Mouse (Mus musculus) cortical plate, adult 2 months (tissue): ENCODE results near the gene Mrpl37. TPM values are rescaled to one million over a fixed set of nuclear protein-coding genes. Genes with fewer than 3 reads are reported as not detected.

Experiments used
- H3K27ac ChIP-seq: fragments of 200-500 bp; 2 replicates; pipeline ENCODE4 v1.5.1; 2012; ENCODE audit warnings: low read length, control low read depth, inconsistent platforms; ENCODE audit not compliant: insufficient read depth
- H3K4me1 ChIP-seq: fragments of 200-500 bp; 2 replicates; pipeline ENCODE4 v1.6.1; 2011; ENCODE audit warnings: low read length; ENCODE audit not compliant: control insufficient read depth, insufficient read depth
- H3K4me3 ChIP-seq: fragments of 200-500 bp; 2 replicates; pipeline ENCODE4 v1.5.1; 2011; ENCODE audit warnings: mild to moderate bottlenecking, low read length, control low read depth; ENCODE audit not compliant: insufficient read depth
- CTCF ChIP-seq: fragments of 200-500 bp; IDR thresholded peaks from 2 replicates; pipeline ENCODE4 v1.5.1; 2011; ENCODE audit warnings: mild to moderate bottlenecking, control low read depth, low read length; ENCODE audit not compliant: insufficient read depth; ENCODE audit errors: extremely low read depth
- POLR2A ChIP-seq: fragments of 200-500 bp; IDR thresholded peaks from 2 replicates; pipeline ENCODE4 v1.6.1; 2011; ENCODE audit warnings: mild to moderate bottlenecking, low read length, control low read depth; ENCODE audit not compliant: insufficient read depth; ENCODE audit errors: extremely low read depth
- polyA plus RNA-seq: library from polyadenylated mRNA; depleted of rRNA; stranded (reverse); fragments of >200 nt; gene quantifications from 2 replicates; pipeline ENCODE4 v1.2.3, GENCODE M21; 2012; rRNA removed

Mrpl37 gene
- polyA plus RNA-seq, 1 experiment: 86.2 TPM

DNA sequence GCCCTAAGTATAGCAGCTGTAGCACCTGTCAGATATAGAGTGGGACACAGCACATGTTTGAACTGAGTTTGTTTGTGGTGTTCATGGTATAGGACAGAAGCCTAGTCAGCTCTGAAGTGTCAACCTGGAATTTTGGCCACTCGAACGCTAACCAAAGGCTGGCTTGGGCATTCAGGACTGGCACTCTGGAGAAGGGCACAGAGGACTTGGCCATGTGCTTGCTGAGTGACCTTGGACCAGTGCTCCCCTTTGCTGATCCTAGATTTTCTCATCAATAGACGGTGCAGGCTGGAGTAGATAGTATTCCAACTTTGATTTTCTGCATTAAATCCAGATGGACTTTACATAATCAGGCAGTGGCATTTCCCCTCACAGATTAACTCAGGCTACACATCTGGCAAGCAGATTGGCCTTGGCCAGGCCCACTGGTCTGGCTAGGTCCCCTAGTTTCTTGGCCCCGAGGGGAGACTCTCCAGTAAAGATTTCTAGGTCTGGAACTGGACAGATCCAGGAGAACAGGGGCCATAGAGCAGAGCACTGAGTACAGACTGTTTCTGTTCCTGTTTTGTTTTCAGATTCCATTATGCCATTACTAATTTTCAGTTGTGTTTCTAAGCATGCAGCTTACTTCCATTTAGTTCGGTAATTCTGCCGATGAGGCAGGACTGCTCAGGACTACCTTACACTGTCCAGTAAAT, 53.4 kb downstream of the Mrpl37 start:
- TF ChIP-seq CTCF (no peak), POLR2A (no peak)
- H3K27ac ChIP-seq: no peak overlapping the region
- H3K4me1 ChIP-seq: peaks cover 6% of the 10 kb centered on the region; the same call in 1 of the 2 replicates
- no peak overlapping the region for H3K4me3 ChIP-seq

GRCm38 (mm10) chr4:107012574-107012973, 54.1 kb downstream of the Mrpl37 start:
- TF ChIP-seq POLR2A: no peak
- TF ChIP-seq CTCF: no peak
- Histone ChIP-seq H3K27ac (no peak overlapping the region), H3K4me1 (peaks cover 6% of the 10 kb centered on the region; the same call in 1 of the 2 replicates), H3K4me3 (no peak overlapping the region)

- peaks cover 6% of the 10 kb centered on the region; the same call in 1 of the 2 replicates for H3K4me1 ChIP-seq
- H3K27ac ChIP-seq: no peak overlapping the region
- no peak overlapping the region for H3K4me3 ChIP-seq
- TF ChIP-seq CTCF (no peak), POLR2A (no peak)
Measured at GRCm38 (mm10) chr4:107012005-107012478, 54.6 kb downstream of the Mrpl37 start.

DNA sequence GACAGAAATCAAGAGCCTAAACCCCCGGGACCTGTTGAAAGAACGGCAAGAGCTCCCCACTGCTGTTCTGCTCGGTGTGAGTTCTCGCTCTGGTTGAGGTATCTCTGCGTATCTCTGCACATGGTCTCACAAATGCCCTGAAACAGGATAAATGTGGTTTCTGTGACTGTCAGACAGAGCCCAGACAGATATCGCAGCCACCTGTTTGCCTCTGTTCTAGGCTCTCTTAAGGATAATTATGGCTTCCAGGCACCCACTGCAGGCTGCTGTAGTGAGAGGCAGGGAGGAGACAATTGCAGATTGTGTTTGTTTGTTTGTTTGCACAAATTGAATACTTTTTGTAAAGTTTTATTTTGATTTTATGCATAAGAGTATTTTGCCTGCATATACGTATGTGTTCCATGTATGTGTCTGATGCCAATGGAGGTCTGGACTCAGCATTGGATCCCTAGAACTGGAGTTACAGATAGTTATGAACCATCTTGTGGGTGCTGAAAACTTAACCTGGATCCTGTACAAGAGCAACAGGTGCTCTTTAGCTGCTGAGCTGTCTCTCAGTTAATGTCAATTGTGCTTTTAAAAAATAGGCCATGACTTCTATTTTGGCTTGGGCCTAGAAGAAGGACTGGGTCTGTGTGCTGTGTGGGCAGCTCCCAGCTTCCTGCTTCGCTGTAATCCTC, 55.2 kb downstream of the Mrpl37 start:
- Histone ChIP-seq H3K27ac (no peak overlapping the region), H3K4me1 (peaks cover 4% of the 10 kb centered on the region; the same call in 1 of the 2 replicates), H3K4me3 (no peak overlapping the region)
- no peak for TF ChIP-seq CTCF
- TF ChIP-seq POLR2A: no peak

GRCm38 (mm10) chr4:107009548-107009947, 57.1 kb downstream of the Mrpl37 start:
- Histone ChIP-seq H3K4me3 (no peak overlapping the region), H3K27ac (no peak overlapping the region), H3K4me1 (0 out of 2 replicates have a peak, but pooled peaks cover 4% of the 10 kb centered on the region)
- TF ChIP-seq CTCF: no peak
- TF ChIP-seq POLR2A: no peak

DNA sequence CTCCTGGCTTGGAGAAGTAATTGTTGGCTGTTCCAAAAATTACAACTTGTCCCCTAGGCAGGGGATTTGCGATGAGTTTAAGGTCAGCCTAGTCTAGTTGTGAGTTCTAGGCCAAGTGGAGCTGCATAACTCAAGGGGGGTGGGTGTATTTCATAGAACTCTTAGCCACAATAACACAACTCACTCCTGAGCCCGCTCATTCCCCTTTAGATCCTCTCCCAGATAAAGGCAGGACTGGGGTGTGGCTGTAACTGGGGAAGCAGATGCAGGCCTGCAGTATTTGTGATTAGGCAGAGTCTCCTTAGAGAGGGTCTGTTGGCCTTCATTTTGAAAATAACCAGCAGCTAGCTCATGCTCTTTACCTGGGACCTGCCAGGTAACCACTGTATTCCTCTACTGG, 58.5 kb downstream of the Mrpl37 start:
- TF ChIP-seq CTCF: no peak
- TF ChIP-seq POLR2A: no peak
- no peak overlapping the region for H3K4me3 ChIP-seq
- 0 out of 2 replicates have a peak, but pooled peaks cover 1% of the 10 kb centered on the region for H3K4me1 ChIP-seq
- no peak overlapping the region for H3K27ac ChIP-seq

- no peak for TF ChIP-seq CTCF
- no peak for TF ChIP-seq POLR2A
Measured at GRCm38 (mm10) chr4:107007359-107007758, 59.3 kb downstream of the Mrpl37 start.

GRCm38 (mm10) chr4:107006807-107007206, 59.9 kb downstream of the Mrpl37 start:
- Histone ChIP-seq H3K27ac (no peak overlapping the region), H3K4me3 (no peak overlapping the region), H3K4me1 (peaks cover 5% of the 10 kb centered on the region; the same call in 1 of the 2 replicates)
- TF ChIP-seq CTCF: no peak
- no peak for TF ChIP-seq POLR2A

More at GRCm38 (mm10) chr4:107007359-107007758, 59.3 kb downstream of the Mrpl37 start:
- Histone ChIP-seq H3K4me3 (no peak overlapping the region), H3K4me1 (peaks cover 3% of the 10 kb centered on the region; the same call in 1 of the 2 replicates), H3K27ac (no peak overlapping the region)

DNA sequence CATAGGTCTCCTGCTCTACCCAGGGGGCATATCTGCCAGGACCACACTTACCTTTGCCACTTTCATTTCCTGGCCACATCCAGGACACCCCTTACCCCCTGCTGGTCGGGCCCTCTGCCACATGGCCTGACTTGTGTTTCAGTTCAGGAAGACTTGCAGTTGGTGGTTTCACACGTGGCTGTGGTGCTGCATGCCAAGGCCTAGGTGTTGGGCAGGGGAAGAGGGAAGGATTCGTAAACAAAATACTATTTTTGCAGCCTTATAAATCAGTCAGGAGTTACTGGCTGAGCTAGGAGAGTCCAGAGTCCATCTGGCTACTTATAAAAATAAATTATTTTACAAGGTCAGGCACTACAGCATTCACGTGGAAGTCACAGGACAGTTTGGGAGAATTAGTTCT, 60.4 kb downstream of the Mrpl37 start:
- Histone ChIP-seq H3K4me3 (no peak overlapping the region), H3K4me1 (peaks cover 9% of the 10 kb centered on the region), H3K27ac (no peak overlapping the region)
- TF ChIP-seq POLR2A (no peak), CTCF (no peak)

Other genes with a start within 250 kb of the Mrpl37 start
- gene Ssbp3, start 156.2 kb downstream of the Mrpl37 start, polyA plus RNA-seq: 121 and 123 TPM in 2 replicates
- gene Cyb5rl, start 120 bp upstream of the Mrpl37 start, polyA plus RNA-seq: 4.7 and 6.3 TPM in 2 replicates
- not detected in 2 replicates for gene Cdcp2, start 30.0 kb upstream of the Mrpl37 start, polyA plus RNA-seq
- 215 and 224 TPM in 2 replicates for gene Tmem59, start 111.5 kb upstream of the Mrpl37 start, polyA plus RNA-seq
- gene Tceanc2, start 112.2 kb upstream of the Mrpl37 start, polyA plus RNA-seq: 8.1 and 8.9 TPM in 2 replicates
- not detected in 2 replicates for gene Ldlrad1, start 142.3 kb upstream of the Mrpl37 start, polyA plus RNA-seq
- gene Lrrc42, start 186.7 kb upstream of the Mrpl37 start, polyA plus RNA-seq: 18.9 and 20.2 TPM in 2 replicates
- gene Hspb11, start 186.7 kb upstream of the Mrpl37 start, polyA plus RNA-seq: 16.9 and 19.8 TPM in 2 replicates
- gene Dio1, start 240.3 kb upstream of the Mrpl37 start, polyA plus RNA-seq: not detected in 2 replicates
- 43.2 and 49.1 TPM in 2 replicates for gene Yipf1, start 247.5 kb upstream of the Mrpl37 start, polyA plus RNA-seq